Mouse (Mus musculus) kidney, embryonic 14.5 days (tissue): ENCODE measurements around the gene Adap1. TPM values are rescaled to one million over a fixed set of nuclear protein-coding genes. Genes with fewer than 3 reads are reported as not detected.

Experiments used
- ATAC-seq: fragments of 200-750 bp; cut with Nextera tagmentation; 2 replicates; pipeline ENCODE4 v1.8.0; 2017; ENCODE audit warnings: moderate number of reproducible peaks, mild to moderate bottlenecking, moderate TSS enrichment, moderate library complexity; ENCODE audit not compliant: low FRiP score, low TSS enrichment
- H3K27ac ChIP-seq: fragments of 300-500 bp; sonication (generic); 2 replicates; pipeline ENCODE4 v1.5.1; 2014; ENCODE audit warnings: low read depth, mild to moderate bottlenecking, low read length, moderate library complexity, mixed read lengths
- H3K27me3 ChIP-seq: fragments of 300-500 bp; sonication (generic); 2 replicates; pipeline ENCODE4 v1.6.1; 2014; ENCODE audit warnings: mild to moderate bottlenecking, low read length; ENCODE audit not compliant: control insufficient read depth, insufficient read depth
- H3K36me3 ChIP-seq: fragments of 300-500 bp; sonication (generic); 2 replicates; pipeline ENCODE4 v1.6.1; 2014; ENCODE audit warnings: low read length, mixed read lengths; ENCODE audit not compliant: control insufficient read depth, insufficient read depth
- H3K4me1 ChIP-seq: fragments of 300-500 bp; sonication (generic); 2 replicates; pipeline ENCODE4 v1.6.1; 2014; ENCODE audit warnings: low read length, mixed read lengths; ENCODE audit not compliant: control insufficient read depth, insufficient read depth
- H3K4me2 ChIP-seq: fragments of 300-500 bp; sonication (generic); replicated peaks from 2 replicates; pipeline ENCODE4 v1.6.1; 2014; ENCODE audit warnings: low read depth, mild to moderate bottlenecking, low read length
- H3K4me3 ChIP-seq: fragments of 300-500 bp; sonication (generic); 2 replicates; pipeline ENCODE4 v1.5.1; 2014; ENCODE audit warnings: mild to moderate bottlenecking, low read length
- H3K9ac ChIP-seq: fragments of 300-500 bp; sonication (generic); 2 replicates; pipeline ENCODE4 v1.6.1; 2014; ENCODE audit warnings: low read depth, mild to moderate bottlenecking, low read length, moderate library complexity
- H3K9me3 ChIP-seq: fragments of 300-500 bp; sonication (generic); 2 replicates; pipeline ENCODE4 v1.6.1; 2016; ENCODE audit warnings: low read length; ENCODE audit not compliant: control insufficient read depth
- WGBS: fragments of 180-500 bp; shearing (Covaris S2); extraction: QIAGEN DNeasy Blood & Tissue Kit; methylation state at CpG from one replicate; pipeline ENCODE4 v1.1.7; 2014; 5-methylcytosine and 5-hydroxymethylcytosine counted together
- polyA plus RNA-seq: library from polyadenylated mRNA; unstranded; fragments of >200 nt; fragmentation: Nextera tagmentation; extraction: Ambion mirVana; gene quantifications from 2 replicates; pipeline ENCODE4 v1.2.1, GENCODE M21; 2014

The Adap1 gene
- polyA plus RNA-seq, 1 experiment from 2014 or later = 0.89 TPM

- Histone ChIP-seq H3K36me3 (0 out of 2 replicates have a peak, but pooled peaks cover under 1% of the 10 kb centered on the region), H3K4me1 (peaks cover 30% of the 10 kb centered on the region), H3K4me3 (no peak overlapping the region), H3K4me2 (no peak overlapping the region), H3K9me3 (no peaks in the 10 kb centered on the region), H3K27me3 (no peaks in the 10 kb centered on the region), H3K27ac (no peak overlapping the region), H3K9ac (no peak overlapping the region)
- no peak for ATAC-seq
- 92% methylated on average over 4 of the region's 4 CpGs for WGBS
Measured at GRCm38 (mm10) chr5:139367884-139368458, 42.5 kb upstream of the Adap1 start.

GRCm38 (mm10) chr5:139366484-139366883, 41.1 kb upstream of the Adap1 start:
- H3K9me3 ChIP-seq = no peaks in the 10 kb centered on the region
- no peak overlapping the region for H3K4me2 ChIP-seq
- H3K9ac ChIP-seq = no peak overlapping the region
- WGBS = 84% methylated on average over 11 of the region's 11 CpGs
- no peak for ATAC-seq
- no peak overlapping the region for H3K27ac ChIP-seq
- H3K4me3 ChIP-seq = no peak overlapping the region
- no peaks in the 10 kb centered on the region for H3K27me3 ChIP-seq
- H3K36me3 ChIP-seq = peaks cover 4% of the 10 kb centered on the region; the same call in 1 of the 2 replicates
- peaks cover 22% of the 10 kb centered on the region for H3K4me1 ChIP-seq

GRCm38 (mm10) chr5:139365827-139366226, 40.4 kb upstream of the Adap1 start:
- no peak overlapping the region for H3K9ac ChIP-seq
- H3K27ac ChIP-seq = no peak overlapping the region
- peaks cover 4% of the 10 kb centered on the region; the same call in 1 of the 2 replicates for H3K36me3 ChIP-seq
- no peak overlapping the region for H3K4me2 ChIP-seq
- H3K27me3 ChIP-seq = no peaks in the 10 kb centered on the region
- H3K4me3 ChIP-seq = no peak overlapping the region
- 95% methylated on average over 1 of the region's 1 CpGs for WGBS
- peaks cover 15% of the 10 kb centered on the region for H3K4me1 ChIP-seq
- no peak for ATAC-seq
- H3K9me3 ChIP-seq = no peaks in the 10 kb centered on the region

- H3K4me1 ChIP-seq = peaks cover 12% of the 10 kb centered on the region
- H3K36me3 ChIP-seq = peaks cover 4% of the 10 kb centered on the region; the same call in 1 of the 2 replicates
- ATAC-seq = no peak
- WGBS = 24% methylated on average over 5 of the region's 5 CpGs
- 0 out of 2 replicates have a peak overlapping the region, but pooled peaks have one; percentile 32 for H3K9ac ChIP-seq
- H3K27me3 ChIP-seq = no peaks in the 10 kb centered on the region
- H3K4me3 ChIP-seq = no peak overlapping the region
- H3K4me2 ChIP-seq = no peak overlapping the region
- H3K9me3 ChIP-seq = no peaks in the 10 kb centered on the region
- H3K27ac ChIP-seq = no peak overlapping the region; the same call in 1 of the 2 replicates
Measured at GRCm38 (mm10) chr5:139364911-139365571, 39.6 kb upstream of the Adap1 start.

GRCm38 (mm10) chr5:139364260-139364910, 39.0 kb upstream of the Adap1 start:
- no peak overlapping the region for H3K4me2 ChIP-seq
- peak; percentile 69 for ATAC-seq
- 0 out of 2 replicates have a peak overlapping the region, but pooled peaks have one; percentile 32 for H3K9ac ChIP-seq
- peak overlapping the region; percentile 26; the same call in 1 of the 2 replicates for H3K27ac ChIP-seq
- peaks cover 4% of the 10 kb centered on the region; the same call in 1 of the 2 replicates for H3K36me3 ChIP-seq
- 17% methylated on average over 12 of the region's 12 CpGs for WGBS
- peaks cover 12% of the 10 kb centered on the region for H3K4me1 ChIP-seq
- H3K4me3 ChIP-seq = no peak overlapping the region
- no peaks in the 10 kb centered on the region for H3K9me3 ChIP-seq
- no peaks in the 10 kb centered on the region for H3K27me3 ChIP-seq

GRCm38 (mm10) chr5:139363858-139364257, 38.4 kb upstream of the Adap1 start:
- Histone ChIP-seq H3K27me3 (no peaks in the 10 kb centered on the region), H3K36me3 (peaks cover 4% of the 10 kb centered on the region; the same call in 1 of the 2 replicates), H3K4me2 (no peak overlapping the region), H3K9me3 (no peaks in the 10 kb centered on the region), H3K9ac (no peak overlapping the region), H3K4me1 (peaks cover 12% of the 10 kb centered on the region), H3K4me3 (no peak overlapping the region), H3K27ac (no peak overlapping the region)
- 69% methylated on average over 7 of the region's 7 CpGs for WGBS
- ATAC-seq = no peak

- Histone ChIP-seq H3K4me3 (no peak overlapping the region), H3K9me3 (no peaks in the 10 kb centered on the region), H3K27me3 (no peaks in the 10 kb centered on the region), H3K9ac (no peak overlapping the region), H3K27ac (no peak overlapping the region), H3K36me3 (peaks cover 6% of the 10 kb centered on the region; the same call in 1 of the 2 replicates), H3K4me1 (peaks cover 7% of the 10 kb centered on the region), H3K4me2 (no peak overlapping the region)
- no peak for ATAC-seq
- 94% methylated on average over 5 of the region's 5 CpGs for WGBS
Measured at GRCm38 (mm10) chr5:139359244-139359643, 33.8 kb upstream of the Adap1 start.

- WGBS = 80% methylated on average over 2 of the region's 2 CpGs
- no peaks in the 10 kb centered on the region for H3K27me3 ChIP-seq
- no peak overlapping the region for H3K27ac ChIP-seq
- H3K36me3 ChIP-seq = peaks cover 6% of the 10 kb centered on the region; the same call in 1 of the 2 replicates
- ATAC-seq = no peak
- H3K4me1 ChIP-seq = peaks cover 7% of the 10 kb centered on the region
- H3K4me2 ChIP-seq = no peak overlapping the region
- no peak overlapping the region for H3K4me3 ChIP-seq
- no peaks in the 10 kb centered on the region for H3K9me3 ChIP-seq
- H3K9ac ChIP-seq = no peak overlapping the region
Measured at GRCm38 (mm10) chr5:139358653-139359052, 33.2 kb upstream of the Adap1 start.
